Mouse (Mus musculus) erythroid progenitor cell, adult 5-6 weeks (primary cell): ENCODE measurements around the gene Trim41. TPM values are rescaled to one million over a fixed set of nuclear protein-coding genes. Genes with fewer than 3 reads are reported as not detected.

Experiments used
- ATAC-seq: replicated peaks from 2 replicates; pipeline ENCODE4 v1.8.0; 2016; ENCODE audit warnings: moderate number of reproducible peaks, mild to moderate bottlenecking, moderate TSS enrichment, inconsistent platforms; ENCODE audit not compliant: poor library complexity, low FRiP score, severe bottlenecking
- total RNA-seq, 2 experiments: library from RNA; stranded (forward) in 1 of 2; stranded (reverse) in 1 of 2; fragments of 150-400 nt in 1 of 2; fragments of 186-747, 209-891 nt in 1 of 2; gene quantifications; 2 replicates each; pipeline versions ENCODE4 v1.2.3 to v1.2.4; 2015 to 2017; ENCODE audit warnings: low replicate concordance in 2 of 2

The Trim41 gene
- total RNA-seq, 2 experiments from 2014 or later, result 8.8 to 17.5 TPM

DNA sequence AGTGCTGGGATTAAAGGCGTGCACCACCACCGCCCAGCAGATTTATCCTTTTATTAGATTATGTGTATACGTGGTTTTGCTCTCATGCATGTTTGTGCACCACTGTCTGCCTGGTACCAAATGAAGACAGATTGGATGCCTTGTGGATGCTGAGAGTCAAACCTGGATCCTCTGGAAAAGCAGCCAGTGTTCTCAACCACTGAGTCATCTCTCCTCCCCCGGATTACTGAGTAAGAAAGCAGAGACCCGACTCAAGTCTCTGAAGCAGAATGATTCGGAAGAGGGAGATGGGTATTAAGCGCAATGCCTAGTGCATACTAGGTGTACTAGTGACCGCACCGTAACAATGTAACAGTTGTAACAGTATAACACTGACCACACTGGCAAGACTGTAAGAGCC, 53.0 kb downstream of the Trim41 start:
- ATAC-seq, result no peak

- ATAC-seq, result no peak
These were observed 58.1 kb downstream of the Trim41 start for GRCm38 (mm10) chr11:48759021-48759420.

Other genes starting within 250 kb of the Trim41 start
- gene Rack1, start 17.0 kb downstream of the Trim41 start, total RNA-seq (2015; ENCODE audit: low replicate concordance), result 648 and 827 TPM in 2 replicates
- gene Rack1, start 17.0 kb downstream of the Trim41 start, total RNA-seq (2017; ENCODE audit: low replicate concordance), result 220 and 369 TPM in 2 replicates
- 0.42 TPM in 1 of 2 replicates, not detected in the other for gene Trim7, start 8.8 kb upstream of the Trim41 start, total RNA-seq (2015; ENCODE audit: low replicate concordance)
- gene Trim7, start 8.8 kb upstream of the Trim41 start, total RNA-seq (2017; ENCODE audit: low replicate concordance), result 1.0 TPM in 1 of 2 replicates, not detected in the other
- gene Gm12184, start 9.3 kb upstream of the Trim41 start, total RNA-seq (2015; ENCODE audit: low replicate concordance), result 2.9 TPM in 1 of 2 replicates, not detected in the other
- 9.6 TPM in 1 of 2 replicates, not detected in the other for gene Gm12184, start 9.3 kb upstream of the Trim41 start, total RNA-seq (2017; ENCODE audit: low replicate concordance)
- 50.3 and 55.5 TPM in 2 replicates for gene Irgm1, start 54.3 kb upstream of the Trim41 start, total RNA-seq (2015; ENCODE audit: low replicate concordance)
- 51.0 and 53.7 TPM in 2 replicates for gene Irgm1, start 54.3 kb upstream of the Trim41 start, total RNA-seq (2017; ENCODE audit: low replicate concordance)
- gene Gm5431, start 84.9 kb upstream of the Trim41 start, total RNA-seq (2015; ENCODE audit: low replicate concordance), result 0.72 and 1.7 TPM in 2 replicates
- gene Gm5431, start 84.9 kb upstream of the Trim41 start, total RNA-seq (2017; ENCODE audit: low replicate concordance), result 0.64 and 1.5 TPM in 2 replicates
- 6.3 and 13.7 TPM in 2 replicates for gene Psme2b, start 128.8 kb upstream of the Trim41 start, total RNA-seq (2015; ENCODE audit: low replicate concordance)
- gene Psme2b, start 128.8 kb upstream of the Trim41 start, total RNA-seq (2017; ENCODE audit: low replicate concordance), result 0.90 and 2.6 TPM in 2 replicates
- 1.7 and 3.2 TPM in 2 replicates for gene Olfr56, start 161.5 kb upstream of the Trim41 start, total RNA-seq (2015; ENCODE audit: low replicate concordance)
- 1.5 and 6.1 TPM in 2 replicates for gene Olfr56, start 161.5 kb upstream of the Trim41 start, total RNA-seq (2017; ENCODE audit: low replicate concordance)
- 12.2 and 15.5 TPM in 2 replicates for gene 9930111J21Rik1, start 162.0 kb upstream of the Trim41 start, total RNA-seq (2015; ENCODE audit: low replicate concordance)
- 1.4 and 5.0 TPM in 2 replicates for gene 9930111J21Rik1, start 162.0 kb upstream of the Trim41 start, total RNA-seq (2017; ENCODE audit: low replicate concordance)
- 1.1 TPM in 1 of 2 replicates, not detected in the other for gene Gm12185, start 174.9 kb upstream of the Trim41 start, total RNA-seq (2015; ENCODE audit: low replicate concordance)
- gene Gm12185, start 174.9 kb upstream of the Trim41 start, total RNA-seq (2017; ENCODE audit: low replicate concordance), result not detected in 2 replicates
- not detected in 2 replicates for gene Tgtp1, start 176.8 kb upstream of the Trim41 start, total RNA-seq (2015; ENCODE audit: low replicate concordance)
- 2.6 and 3.5 TPM in 2 replicates for gene Tgtp1, start 176.8 kb upstream of the Trim41 start, total RNA-seq (2017; ENCODE audit: low replicate concordance)
- gene 9930111J21Rik2, start 233.9 kb upstream of the Trim41 start, total RNA-seq (2015; ENCODE audit: low replicate concordance), result 19.1 and 19.3 TPM in 2 replicates
- 13.3 and 13.7 TPM in 2 replicates for gene 9930111J21Rik2, start 233.9 kb upstream of the Trim41 start, total RNA-seq (2017; ENCODE audit: low replicate concordance)
- 10.5 and 29.3 TPM in 2 replicates for gene Tgtp2, start 246.9 kb upstream of the Trim41 start, total RNA-seq (2015; ENCODE audit: low replicate concordance)
- gene Tgtp2, start 246.9 kb upstream of the Trim41 start, total RNA-seq (2017; ENCODE audit: low replicate concordance), result 19.6 and 28.1 TPM in 2 replicates